Mouse (Mus musculus) small intestine, adult 2 months (tissue): ENCODE measurements around the gene Gm36028. TPM values are rescaled to one million over a fixed set of nuclear protein-coding genes. Genes with fewer than 3 reads are reported as not detected.

Source experiments
- H3K27ac ChIP-seq: fragments of 200-500 bp; 2 replicates; pipeline ENCODE4 v1.5.1; 2012; ENCODE audit warnings: low read depth, low read length, control low read depth, inconsistent platforms; ENCODE audit not compliant: insufficient read depth
- H3K27me3 ChIP-seq: fragments of 200-500 bp; 2 replicates; pipeline ENCODE4 v1.6.1; 2012; ENCODE audit warnings: mild to moderate bottlenecking, moderate library complexity, low read length, inconsistent platforms; ENCODE audit not compliant: control insufficient read depth, insufficient read depth
- H3K36me3 ChIP-seq: fragments of 200-500 bp; 2 replicates; pipeline ENCODE4 v1.6.1; 2012; ENCODE audit warnings: mild to moderate bottlenecking, low read length, control low read depth, inconsistent platforms; ENCODE audit not compliant: control insufficient read depth, insufficient read depth
- H3K4me1 ChIP-seq: fragments of 200-500 bp; 2 replicates; pipeline ENCODE4 v1.6.1; 2012; ENCODE audit warnings: low read length, inconsistent platforms, mixed read lengths; ENCODE audit not compliant: control insufficient read depth, insufficient read depth, insufficient read length
- H3K4me3 ChIP-seq: fragments of 200-500 bp; 2 replicates; pipeline ENCODE4 v1.5.1; 2012; ENCODE audit warnings: low read depth, mild to moderate bottlenecking, control low read depth, inconsistent platforms, low read length, moderate library complexity
- CTCF ChIP-seq: fragments of 200-500 bp; IDR thresholded peaks from 2 replicates; pipeline ENCODE4 v1.5.1; 2012; ENCODE audit warnings: low read depth, mild to moderate bottlenecking, control low read depth, inconsistent platforms, low read length, moderate library complexity, mixed read lengths; ENCODE audit not compliant: insufficient replicate concordance, insufficient read length; ENCODE audit errors: extremely low read depth
- POLR2A ChIP-seq: fragments of 200-500 bp; IDR thresholded peaks from 2 replicates; pipeline ENCODE4 v1.6.1; 2012; ENCODE audit warnings: low read depth, mild to moderate bottlenecking, control low read depth, inconsistent platforms, low read length, moderate library complexity
- WGBS: fragments of 180-500 bp; shearing (Covaris S2); methylation state at CpG from one replicate; pipeline ENCODE4 v1.1.7; 2018; 5-methylcytosine and 5-hydroxymethylcytosine counted together
- polyA plus RNA-seq: library from polyadenylated mRNA; depleted of rRNA; stranded (reverse); fragments of >200 nt; gene quantifications from 2 replicates; pipeline ENCODE4 v1.2.3, GENCODE M21; 2012; rRNA removed

Gene Gm36028
- not detected in 2 replicates for polyA plus RNA-seq

DNA sequence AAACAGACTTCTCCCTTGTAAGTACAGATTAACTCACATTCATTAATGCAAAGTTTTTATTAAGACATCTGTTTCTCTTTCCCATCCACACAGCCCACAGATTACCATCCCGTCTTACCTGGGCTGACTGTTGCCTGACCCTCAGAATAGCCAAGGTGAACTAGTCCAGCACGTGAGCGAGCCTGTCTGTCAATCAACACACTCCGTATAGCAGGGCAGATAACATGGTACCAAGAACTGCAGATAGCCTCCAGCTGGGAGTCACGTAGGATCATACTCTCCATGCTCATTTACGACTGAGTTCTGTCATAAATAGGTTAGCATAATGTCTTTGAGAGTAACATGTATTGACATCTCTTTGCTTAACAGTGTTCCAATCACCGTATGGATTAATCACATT, at the start of gene Gm36028:
Gm36028 (minus strand) TSS at position 118 of the 400 bp plus-strand sequence.
- H3K27me3 ChIP-seq: no peaks in the 10 kb centered on the region
- 69% methylated on average over 7 of the region's 7 CpGs for WGBS
- H3K4me3 ChIP-seq: no peak within 1 kb of the TSS
- no peaks in the 10 kb centered on the region for H3K36me3 ChIP-seq
- no peak within 1 kb of the TSS for H3K27ac ChIP-seq
- TF ChIP-seq POLR2A: no peak
- no peak for TF ChIP-seq CTCF
- no peaks in the 10 kb centered on the region for H3K4me1 ChIP-seq

DNA sequence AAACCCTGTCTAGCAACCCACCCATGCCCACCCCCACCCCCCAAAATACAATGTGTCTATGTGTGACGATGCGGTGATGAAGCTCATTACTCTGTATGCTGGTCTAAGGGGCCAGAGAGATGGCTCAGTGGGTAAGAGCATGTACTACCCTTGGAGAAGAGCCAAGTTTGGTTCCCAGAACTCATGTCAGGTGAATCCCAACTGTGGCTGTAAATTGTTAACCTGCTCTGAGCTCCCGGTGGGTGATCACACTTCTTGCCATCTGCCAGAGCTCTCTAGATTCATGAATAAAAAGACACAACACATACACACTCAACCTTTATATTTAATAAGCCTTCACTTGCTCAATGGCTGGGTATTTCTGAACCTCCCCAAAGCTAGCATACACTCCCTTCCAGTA, 45.5 kb upstream of the Gm36028 start:
- WGBS: 83% methylated on average over 3 of the region's 3 CpGs
- H3K4me3 ChIP-seq: no peak overlapping the region
- no peaks in the 10 kb centered on the region for H3K27me3 ChIP-seq
- H3K36me3 ChIP-seq: no peaks in the 10 kb centered on the region
- TF ChIP-seq CTCF: no peak
- TF ChIP-seq POLR2A: no peak
- no peak overlapping the region for H3K27ac ChIP-seq
- H3K4me1 ChIP-seq: peaks cover 2% of the 10 kb centered on the region; the same call in 1 of the 2 replicates

DNA sequence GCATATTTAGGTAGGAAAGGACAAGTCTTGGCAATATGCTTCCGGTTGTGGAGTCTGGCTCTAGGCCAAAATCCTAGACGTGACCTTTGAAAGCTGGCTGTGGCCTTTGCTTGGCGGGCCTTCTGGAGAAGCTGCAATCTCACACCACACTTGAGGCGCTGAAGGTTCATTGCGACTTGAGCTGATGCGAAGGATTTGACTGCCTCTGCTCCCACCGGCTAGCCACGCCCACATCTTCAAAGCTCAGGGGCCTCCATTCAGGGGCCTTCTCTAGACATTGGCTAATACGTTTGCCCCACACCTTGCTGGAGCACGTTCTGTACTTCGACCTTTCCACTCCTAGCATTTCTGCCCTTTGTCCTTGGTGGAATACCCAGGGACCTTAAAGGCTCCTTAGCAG, 40.4 kb upstream of the Gm36028 start:
- H3K4me1 ChIP-seq: peaks cover 6% of the 10 kb centered on the region; the same call in 1 of the 2 replicates
- no peaks in the 10 kb centered on the region for H3K27me3 ChIP-seq
- TF ChIP-seq CTCF (no peak), POLR2A (no peak)
- H3K36me3 ChIP-seq: no peaks in the 10 kb centered on the region
- WGBS: 21% methylated on average over 11 of the region's 11 CpGs
- H3K27ac ChIP-seq: no peak overlapping the region; the same call in 1 of the 2 replicates
- no peak overlapping the region for H3K4me3 ChIP-seq

DNA sequence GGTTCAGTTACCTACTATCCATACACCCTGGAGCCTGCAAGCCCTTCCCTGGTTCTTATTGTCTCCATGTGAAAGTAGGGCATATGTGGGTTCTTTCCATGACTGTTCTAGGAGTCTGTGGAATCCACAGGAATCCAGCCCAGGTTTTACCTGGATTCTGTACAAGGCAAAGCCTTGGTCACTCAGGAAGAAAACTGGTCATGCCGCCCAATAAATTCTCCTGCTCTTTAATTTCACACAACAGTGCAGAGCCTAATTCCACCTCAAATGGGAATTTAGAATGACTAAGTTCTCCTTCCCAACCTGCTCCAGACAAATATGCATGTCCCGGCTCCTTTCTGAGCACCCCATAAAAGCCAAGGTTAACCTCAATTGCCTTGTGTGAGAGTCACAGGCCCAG, 38.4 kb upstream of the Gm36028 start:
- no peaks in the 10 kb centered on the region for H3K27me3 ChIP-seq
- WGBS: 56% methylated on average over 2 of the region's 2 CpGs
- TF ChIP-seq POLR2A: no peak
- no peak for TF ChIP-seq CTCF
- H3K27ac ChIP-seq: no peak overlapping the region
- H3K4me3 ChIP-seq: no peak overlapping the region
- peaks cover 6% of the 10 kb centered on the region; the same call in 1 of the 2 replicates for H3K4me1 ChIP-seq
- no peaks in the 10 kb centered on the region for H3K36me3 ChIP-seq

DNA sequence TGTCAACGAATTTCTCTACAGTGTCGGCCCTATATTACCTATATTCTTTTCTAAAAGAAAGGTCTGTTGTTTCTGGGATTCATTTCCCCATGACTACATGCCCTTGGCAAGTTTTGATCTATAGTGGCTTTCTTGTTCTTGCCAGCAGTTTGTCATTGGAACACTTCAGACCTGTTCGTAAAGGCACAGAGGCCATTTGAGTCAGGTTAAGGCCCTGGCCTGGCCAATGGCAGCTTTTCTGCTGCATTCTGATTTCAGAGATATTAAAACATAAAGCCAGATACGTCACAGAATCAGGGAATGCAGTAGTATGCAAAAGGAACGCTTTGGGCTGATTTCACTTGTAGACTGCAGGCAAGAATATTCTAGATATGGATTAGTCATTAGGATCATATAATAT, 37.8 kb upstream of the Gm36028 start:
- WGBS: 91% methylated on average over 5 of the region's 5 CpGs
- no peak for TF ChIP-seq POLR2A
- no peak for TF ChIP-seq CTCF
- Histone ChIP-seq H3K36me3 (no peaks in the 10 kb centered on the region), H3K4me3 (no peak overlapping the region), H3K4me1 (peaks cover 6% of the 10 kb centered on the region; the same call in 1 of the 2 replicates), H3K27me3 (no peaks in the 10 kb centered on the region), H3K27ac (no peak overlapping the region)

DNA sequence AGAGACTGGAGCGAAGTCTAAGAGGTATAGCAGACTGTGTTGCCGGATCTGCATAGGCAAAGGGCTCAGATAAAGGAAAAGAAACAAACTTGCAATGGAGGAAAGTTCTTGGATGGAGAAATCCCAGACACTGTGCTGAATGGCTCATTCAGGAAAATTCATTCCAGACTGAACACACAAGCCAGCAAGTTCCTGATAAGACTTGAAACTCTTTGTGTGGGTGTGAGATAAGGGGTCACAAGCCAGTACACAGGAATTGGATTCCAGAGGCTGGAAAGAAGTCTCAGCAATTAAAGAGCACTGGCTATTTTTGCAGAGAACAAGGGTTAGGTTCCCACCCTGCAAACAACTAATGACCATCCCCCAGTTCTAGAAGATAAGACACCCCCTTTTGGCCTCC, 33.0 kb upstream of the Gm36028 start:
- Histone ChIP-seq H3K27me3 (no peaks in the 10 kb centered on the region), H3K36me3 (peaks cover under 1% of the 10 kb centered on the region; the same call in 1 of the 2 replicates), H3K27ac (no peak overlapping the region), H3K4me3 (no peak overlapping the region), H3K4me1 (no peaks in the 10 kb centered on the region)
- WGBS: 54% methylated on average over 2 of the region's 2 CpGs
- TF ChIP-seq POLR2A: no peak
- no peak for TF ChIP-seq CTCF

DNA sequence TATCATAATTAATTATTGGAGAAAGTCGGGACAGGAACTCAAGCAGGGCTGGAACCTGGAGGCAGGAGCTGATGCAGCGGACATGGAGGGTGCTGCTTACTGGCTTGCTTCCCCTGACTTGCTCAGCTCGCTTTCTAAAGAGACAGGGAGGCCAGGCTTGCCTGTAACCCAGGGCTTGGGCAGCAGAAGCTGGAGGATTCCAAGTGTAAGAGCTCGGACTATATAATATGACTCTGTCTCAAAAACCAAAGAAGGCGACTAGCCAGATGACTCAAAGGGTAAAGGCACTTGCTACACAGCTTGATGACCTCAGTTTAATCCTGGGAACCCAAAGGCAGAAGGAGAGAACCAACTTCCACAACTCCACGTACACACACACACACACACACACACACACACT, 32.4 kb upstream of the Gm36028 start:
- peaks cover 2% of the 10 kb centered on the region; the same call in 1 of the 2 replicates for H3K36me3 ChIP-seq
- no peaks in the 10 kb centered on the region for H3K4me1 ChIP-seq
- no peak overlapping the region for H3K27ac ChIP-seq
- H3K27me3 ChIP-seq: no peaks in the 10 kb centered on the region
- no peak for TF ChIP-seq CTCF
- TF ChIP-seq POLR2A: no peak
- no peak overlapping the region for H3K4me3 ChIP-seq
- WGBS: 57% methylated on average over 6 of the region's 6 CpGs
